Mouse (Mus musculus) gastrocnemius, adult 18-20 months (tissue): ENCODE data around the gene Cemip. TPM values are rescaled to one million over a fixed set of nuclear protein-coding genes. Genes with fewer than 3 reads are reported as not detected.

Source experiments
- DNase-seq: peaks from one replicate; pipeline ENCODE4 v3.0.0; 2021; ENCODE audit warnings: low spot score
- total RNA-seq, 2 experiments: library from RNA; stranded (reverse); gene quantifications; 2 replicates each; pipeline ENCODE4 v1.2.3; 2021

The Cemip gene
- total RNA-seq, 2 experiments from 2014 or later: not detected

DNA sequence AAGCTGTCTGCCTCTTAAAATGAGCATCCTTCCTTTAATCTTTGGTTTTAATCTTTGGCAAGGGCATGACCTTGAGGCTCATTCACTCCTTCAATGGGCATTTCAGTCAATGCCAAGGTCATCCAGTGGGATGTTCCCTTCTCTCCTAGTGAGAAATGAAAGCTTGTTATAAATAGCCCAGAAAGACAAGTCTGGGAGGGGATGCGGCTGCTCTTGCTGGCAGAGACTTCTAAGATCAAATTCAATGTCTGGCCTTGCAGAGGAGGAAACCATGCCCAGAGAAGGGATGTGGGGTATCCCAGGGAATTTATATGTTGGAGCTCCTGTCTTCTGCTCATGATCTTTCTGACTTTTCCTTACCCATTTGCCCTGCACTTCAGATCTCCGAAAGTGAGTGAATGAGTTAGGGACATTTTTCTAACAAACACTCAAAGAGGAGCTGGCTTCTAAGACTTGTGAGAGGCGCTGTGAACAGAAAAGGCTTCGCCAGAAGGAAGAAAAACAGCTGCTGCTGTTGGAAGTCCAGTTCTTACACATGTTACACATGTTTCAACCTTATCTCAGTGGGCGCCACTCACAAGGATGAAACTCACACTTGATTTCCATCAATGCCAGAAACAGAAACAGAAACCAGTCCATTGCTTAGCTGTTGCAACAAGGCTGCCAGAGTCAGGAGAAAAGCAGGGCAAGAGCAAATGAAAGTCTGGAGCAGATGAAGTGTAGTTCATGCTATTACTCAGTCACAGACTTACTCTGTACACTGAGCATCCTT lies 120.1 kb downstream of the Cemip start:
- peak; percentile 24 for DNase-seq

DNA sequence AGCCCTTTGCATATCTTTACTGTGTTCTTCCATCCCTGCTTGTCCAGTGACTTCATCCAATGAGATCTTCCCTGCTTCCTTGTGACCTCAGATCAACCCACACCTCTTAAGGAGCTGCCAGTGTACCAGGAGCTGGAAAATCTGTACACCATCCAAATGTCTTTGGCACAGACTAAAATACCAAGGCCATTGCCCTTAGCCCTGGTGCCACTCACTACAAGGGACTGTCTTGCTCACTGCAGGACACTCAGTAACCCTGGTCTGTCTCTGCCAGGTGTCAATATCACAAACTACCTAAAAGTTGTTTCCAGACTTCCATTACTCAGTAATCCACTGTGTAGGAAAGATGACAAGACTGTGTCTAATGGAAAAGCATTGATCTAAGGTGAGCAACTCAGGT lies 121.1 kb downstream of the Cemip start:
- peak; percentile 22 for DNase-seq

DNA sequence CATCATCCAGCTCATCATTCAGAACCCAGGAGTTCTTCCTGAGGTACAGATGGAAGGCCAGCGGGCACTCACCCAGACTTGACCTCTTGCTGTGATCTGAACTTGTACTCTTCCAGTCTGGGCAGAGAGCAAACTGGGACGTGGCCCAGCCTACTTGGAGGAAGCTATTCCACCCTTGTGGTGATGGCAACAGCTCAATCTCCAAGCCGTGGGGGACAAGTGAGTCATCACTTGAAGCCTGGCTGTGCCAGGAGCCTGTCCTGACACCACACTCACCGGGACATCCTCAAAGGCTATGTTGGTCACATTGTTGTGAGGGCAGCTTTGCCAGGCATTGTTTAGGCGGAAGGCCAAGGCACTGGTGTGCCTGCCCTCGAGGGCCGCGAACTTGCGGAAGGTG lies 133.8 kb downstream of the Cemip start:
- DNase-seq: peak; percentile 64

DNA sequence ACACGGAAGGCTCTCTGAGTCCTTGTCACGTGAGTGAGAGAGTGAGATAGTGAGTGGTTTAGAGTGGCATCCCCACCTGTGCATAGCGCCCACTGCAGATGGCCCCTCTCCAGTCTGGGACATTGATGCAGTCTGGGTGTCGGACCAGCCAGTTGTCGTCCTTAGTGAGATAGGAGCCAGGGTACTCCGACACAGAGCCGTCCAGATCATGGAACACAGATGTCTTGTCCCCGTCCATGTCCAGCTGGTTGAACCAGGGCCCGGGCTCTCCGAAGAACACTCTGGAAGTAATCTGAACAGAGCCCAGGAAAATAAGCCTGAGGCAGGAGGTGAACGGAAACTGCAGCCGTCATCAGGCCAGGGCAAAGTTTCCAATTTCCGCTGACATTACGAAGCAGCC lies 135.0 kb downstream of the Cemip start:
- DNase-seq: peak; percentile 82

GRCm38 (mm10) chr7:83949662-83950061 lies 136.6 kb downstream of the Cemip start:
- no peak for DNase-seq

- DNase-seq: no peak
Measured at GRCm38 (mm10) chr7:83948743-83949142, 137.6 kb downstream of the Cemip start.

DNA sequence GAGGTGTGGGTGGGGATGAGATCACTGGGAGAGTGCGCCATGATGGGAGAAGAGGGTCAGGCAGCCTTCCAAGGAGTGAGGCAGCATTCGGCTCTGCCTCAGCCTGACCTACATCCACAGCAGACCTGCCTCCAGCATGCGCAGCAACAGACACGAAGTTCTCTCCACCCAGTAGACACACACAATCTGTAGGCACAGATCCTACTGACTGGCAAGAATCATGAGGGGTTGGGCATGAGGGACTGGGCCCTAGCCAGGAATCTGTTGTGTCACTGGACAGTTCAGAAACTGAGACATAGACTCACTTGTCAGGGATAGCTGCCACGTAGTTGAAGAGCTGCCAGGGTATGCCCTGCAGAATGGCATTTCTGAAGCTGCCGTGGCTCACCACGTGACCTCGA lies 144.6 kb downstream of the Cemip start:
- DNase-seq: peak; percentile 43

GRCm38 (mm10) chr7:83940136-83940535 lies 146.2 kb downstream of the Cemip start:
- no peak for DNase-seq

GRCm38 (mm10) chr7:83939017-83939721 lies 147.1 kb downstream of the Cemip start:
- DNase-seq: no peak

GRCm38 (mm10) chr7:83921637-83922036 lies 164.7 kb downstream of the Cemip start:
- no peak for DNase-seq

- DNase-seq: no peak
Measured at GRCm38 (mm10) chr7:83920241-83920640, 166.1 kb downstream of the Cemip start.

DNA sequence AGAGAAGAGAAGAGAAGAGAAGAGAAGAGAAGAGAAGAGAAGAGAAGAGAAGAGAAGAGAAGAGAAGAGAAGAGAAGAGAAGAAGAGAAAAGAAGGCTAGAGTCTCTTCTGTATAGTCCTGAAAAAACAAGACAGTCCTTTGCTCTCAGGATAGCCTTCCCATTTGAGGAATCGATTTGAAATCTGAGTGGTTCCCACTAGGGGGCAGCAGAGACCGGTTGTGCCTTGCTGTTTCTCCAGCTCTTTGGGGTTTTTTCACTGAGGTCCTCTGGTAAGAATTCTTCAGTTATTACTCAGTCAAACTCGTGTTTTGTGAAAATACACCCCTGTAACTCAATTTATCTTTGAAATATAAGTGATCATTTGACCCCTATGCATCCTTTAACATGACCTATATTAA lies 171.7 kb downstream of the Cemip start:
- peak; percentile 86 for DNase-seq

- DNase-seq: no peak
Measured at GRCm38 (mm10) chr7:83913995-83914394, 172.3 kb downstream of the Cemip start.

- no peak for DNase-seq
Measured at GRCm38 (mm10) chr7:83913405-83913932, 172.8 kb downstream of the Cemip start.

GRCm38 (mm10) chr7:83911909-83912308 lies 174.4 kb downstream of the Cemip start:
- DNase-seq: no peak

GRCm38 (mm10) chr7:83904831-83905230 lies 181.5 kb downstream of the Cemip start:
- no peak for DNase-seq

DNA sequence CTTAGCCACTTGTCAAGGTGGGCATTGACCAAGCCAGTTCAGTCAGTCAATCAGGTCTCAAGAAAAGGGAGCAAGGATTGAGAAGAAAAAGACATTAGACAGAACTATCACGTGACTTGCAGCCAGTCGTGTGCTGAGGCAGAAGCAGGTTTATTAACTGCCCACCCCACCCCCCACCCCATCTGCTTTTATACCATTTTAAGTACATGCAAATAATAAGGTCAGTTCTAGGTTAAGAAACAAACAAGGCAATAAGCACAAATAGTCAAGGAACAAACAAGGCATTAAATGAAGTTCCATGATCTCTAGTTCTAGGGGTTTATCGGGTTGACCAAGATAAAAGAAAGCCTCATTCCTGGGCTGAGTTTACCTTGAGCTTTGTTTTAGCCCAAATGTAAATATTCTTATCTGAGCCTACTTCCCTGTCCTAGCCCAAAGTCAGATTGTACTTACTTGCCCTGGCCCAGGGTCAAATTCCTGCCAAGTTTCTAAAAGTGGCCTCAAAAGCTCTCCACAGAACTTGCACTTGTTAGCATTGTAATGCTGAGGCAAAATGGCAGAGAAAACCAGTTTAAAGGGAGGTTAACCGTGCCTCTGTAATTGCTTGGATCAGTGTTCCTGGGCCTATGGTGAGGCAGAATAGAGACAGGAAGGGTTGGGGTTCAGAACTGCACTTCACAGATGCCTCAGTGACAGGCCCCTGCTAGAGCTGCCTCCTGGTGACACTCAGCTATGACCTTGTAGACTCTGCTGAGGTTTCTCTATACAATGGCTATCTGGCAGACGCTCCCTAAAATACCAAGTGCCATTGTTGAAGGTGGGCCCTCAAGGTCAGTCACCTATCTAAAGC lies 183.8 kb downstream of the Cemip start:
- no peak for DNase-seq

DNA sequence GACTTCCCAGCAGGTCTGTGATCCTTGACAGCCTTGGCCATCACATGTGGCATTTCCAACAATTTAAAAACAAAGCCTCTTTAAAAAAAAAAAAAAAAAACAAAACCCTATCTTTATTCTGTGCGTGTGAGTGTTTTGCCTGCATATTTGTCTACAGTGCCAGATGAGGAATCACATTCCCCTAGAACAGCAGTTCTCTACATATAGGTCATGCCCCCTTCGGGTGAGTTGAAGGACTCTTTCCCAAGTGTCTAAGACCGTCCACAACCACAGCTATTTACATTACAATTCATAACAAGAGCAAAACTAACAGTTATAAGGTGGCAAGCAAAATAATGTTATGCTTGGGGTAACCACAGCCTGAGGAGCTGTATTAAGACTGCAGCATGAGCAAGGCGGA lies 184.9 kb downstream of the Cemip start:
- DNase-seq: no peak

DNA sequence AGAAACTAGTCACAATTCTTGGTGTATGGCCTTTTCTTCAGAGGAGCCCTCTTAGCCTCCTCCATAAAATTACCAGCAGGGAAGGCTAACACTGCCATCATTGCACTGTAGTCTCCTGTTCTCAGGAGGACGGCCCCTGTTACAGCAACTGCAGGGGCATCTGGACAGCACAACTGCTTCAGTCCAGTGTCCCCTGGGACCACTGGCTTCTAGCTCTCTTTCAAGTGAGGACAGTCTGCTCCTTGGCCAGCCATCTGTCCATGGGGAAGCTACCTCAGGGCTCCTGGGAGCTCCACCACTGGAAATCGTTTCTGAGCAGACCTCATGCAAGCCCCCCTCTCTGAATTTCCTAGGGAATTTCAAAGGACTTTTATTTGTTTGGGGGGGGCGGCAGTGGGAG lies 185.8 kb downstream of the Cemip start:
- no peak for DNase-seq

GRCm38 (mm10) chr7:83898267-83898666 lies 188.0 kb downstream of the Cemip start:
- DNase-seq: no peak

DNA sequence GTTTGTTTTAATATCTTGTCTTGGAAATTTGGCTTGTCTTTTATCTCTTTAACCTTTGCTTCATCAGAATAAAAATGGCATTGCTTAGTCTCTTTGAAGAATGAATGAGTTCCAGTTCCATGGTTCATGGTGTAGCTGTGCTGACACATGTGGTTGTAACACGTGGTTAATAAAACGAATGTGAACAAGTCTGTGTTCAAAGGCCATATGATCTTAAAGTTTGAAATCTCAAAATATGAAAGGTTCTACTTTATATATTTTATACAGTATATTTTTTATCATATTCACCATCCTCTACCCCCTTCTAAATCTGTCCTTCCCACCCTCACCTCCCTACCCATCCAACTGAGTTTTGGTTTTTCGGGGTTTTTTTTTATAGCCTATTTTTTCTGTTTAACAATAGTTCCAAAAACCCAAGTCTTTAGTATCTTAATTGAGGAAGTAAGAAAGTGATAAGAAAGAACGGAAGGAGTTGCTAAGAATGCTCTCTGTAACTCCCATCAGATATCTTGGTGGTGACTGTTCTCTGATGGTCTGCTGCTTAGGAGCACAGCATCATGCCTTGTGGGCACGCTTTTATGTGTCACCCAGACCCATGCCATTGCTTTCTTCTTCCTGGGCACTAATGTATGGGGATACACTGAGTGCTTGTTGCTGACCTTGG lies 190.1 kb downstream of the Cemip start:
- no peak for DNase-seq
